Mouse (Mus musculus): ENCODE results near the gene P2ry12. TPM values are rescaled to one million over a fixed set of nuclear protein-coding genes. Genes with fewer than 3 reads are reported as not detected.

P2ry12 gene
- total and polyA plus RNA-seq, 2 experiments from 2014 or later, result 15.4 to 17.8 TPM

GRCm38 (mm10) chr3:59205941-59206340 is 56.7 kb downstream of the P2ry12 start:
- H3K9me3 ChIP-seq (ENCODE audit: low read length), result no peaks in the 10 kb centered on the region
- H3K27me3 ChIP-seq (ENCODE audit: insufficient read depth, low read length), result no peaks in the 10 kb centered on the region
- ATAC-seq, result no peak
- H3K4me1 ChIP-seq (ENCODE audit: insufficient read depth, low read length), result no peaks in the 10 kb centered on the region
- 74% methylated on average over 4 of the region's 4 CpGs for WGBS
- H3K4me2 ChIP-seq (ENCODE audit: low read depth, low read length), result no peak overlapping the region
- no peaks in the 10 kb centered on the region for H3K36me3 ChIP-seq (ENCODE audit: insufficient read depth, low read length)
- H3K27ac ChIP-seq, result no peak overlapping the region
- no peak for TF ChIP-seq CTCF (IDR thresholded peaks at IDR 0.05; ENCODE audit: low read depth)
- H3K4me3 ChIP-seq (ENCODE audit: low read length), result no peak overlapping the region
- DNase-seq (ENCODE audit: low spot score), result no peak
- no peak overlapping the region for H3K9ac ChIP-seq (replicated peaks; ENCODE audit: low read length)

DNA sequence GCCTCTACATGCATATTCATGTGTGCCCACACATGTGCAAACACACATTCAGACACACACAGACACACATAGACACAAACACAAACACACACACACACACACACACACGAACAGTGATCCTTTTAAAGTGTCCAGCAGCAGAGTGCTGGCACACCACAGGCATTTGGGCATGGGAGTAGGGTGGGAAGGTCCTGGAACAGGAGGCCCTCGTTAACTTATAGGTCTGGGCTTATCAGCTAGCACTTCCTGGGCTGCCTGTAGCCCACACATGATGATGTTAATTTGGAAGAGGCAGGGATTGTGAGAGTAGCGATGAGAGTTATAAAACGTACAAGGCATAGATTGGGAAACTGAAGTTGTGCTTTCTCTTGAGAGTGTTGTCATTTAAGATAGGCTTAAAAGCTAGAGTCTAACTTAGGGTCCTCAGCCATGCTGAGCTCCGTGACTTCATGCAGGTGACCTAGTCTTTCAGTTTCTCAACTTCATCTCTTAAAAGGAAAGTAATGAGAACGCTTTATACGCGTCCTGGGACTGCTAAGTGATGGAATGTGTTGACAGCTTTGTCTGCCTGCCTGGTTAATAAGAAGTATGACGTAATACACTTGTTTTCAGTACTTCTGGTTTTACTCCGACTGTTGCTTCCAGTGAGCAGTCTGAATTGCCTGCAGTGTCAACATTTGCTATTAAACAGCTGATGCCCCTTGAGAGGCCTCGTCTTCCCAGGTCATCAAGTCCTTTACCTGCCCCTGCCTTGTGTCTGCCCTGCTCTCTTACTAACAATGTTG is 57.8 kb downstream of the P2ry12 start:
- H3K4me1 ChIP-seq (ENCODE audit: insufficient read depth, low read length), result no peaks in the 10 kb centered on the region
- no peak overlapping the region for H3K27ac ChIP-seq
- ATAC-seq (no peak), DNase-seq (ENCODE audit: low spot score) (no peak)
- no peak overlapping the region for H3K9ac ChIP-seq (replicated peaks; ENCODE audit: low read length)
- no peak for TF ChIP-seq CTCF (IDR thresholded peaks at IDR 0.05; ENCODE audit: low read depth)
- no peak overlapping the region for H3K4me2 ChIP-seq (ENCODE audit: low read depth, low read length)
- H3K27me3 ChIP-seq (ENCODE audit: insufficient read depth, low read length), result no peaks in the 10 kb centered on the region
- H3K4me3 ChIP-seq (ENCODE audit: low read length), result no peak overlapping the region
- H3K9me3 ChIP-seq (ENCODE audit: low read length), result no peaks in the 10 kb centered on the region
- WGBS, result 88% methylated on average over 11 of the region's 11 CpGs
- H3K36me3 ChIP-seq (ENCODE audit: insufficient read depth, low read length), result no peaks in the 10 kb centered on the region

DNA sequence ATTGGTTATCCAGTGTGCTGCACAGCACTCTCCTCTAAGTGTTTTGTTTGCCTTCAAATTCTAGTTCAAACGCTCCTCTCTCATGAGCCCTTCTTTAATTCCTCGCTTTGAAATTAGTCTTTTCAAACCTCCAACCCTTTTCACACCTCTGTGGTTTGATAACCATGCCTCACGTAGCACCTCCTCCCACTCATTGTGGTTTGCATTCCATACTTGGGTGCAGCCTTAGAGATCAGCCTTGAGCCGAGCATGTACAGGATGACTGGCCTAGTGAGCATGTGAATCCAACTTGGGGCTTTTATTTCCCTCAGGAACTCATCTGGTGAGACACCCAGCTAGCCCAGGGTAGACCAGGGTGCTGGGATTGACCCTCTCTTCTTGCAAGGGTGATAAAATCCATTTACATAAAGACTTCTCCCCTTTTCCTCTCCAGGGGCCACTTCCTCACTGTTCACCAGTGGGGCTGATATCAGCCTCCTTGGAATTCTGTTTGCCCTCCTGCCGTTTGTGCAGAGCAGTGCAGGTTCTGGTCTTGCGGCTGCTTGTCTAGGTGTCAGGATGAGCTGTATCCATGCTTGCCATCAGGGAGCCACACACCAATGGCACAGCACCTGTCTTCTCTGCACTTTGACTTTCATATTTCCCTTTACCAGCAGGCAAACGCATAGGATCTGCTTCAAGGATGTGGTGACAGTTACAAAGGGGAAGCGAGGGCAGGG is 58.7 kb downstream of the P2ry12 start:
- Histone ChIP-seq H3K9ac (replicated peaks; ENCODE audit: low read length) (no peak overlapping the region), H3K4me2 (ENCODE audit: low read depth, low read length) (no peak overlapping the region), H3K27me3 (ENCODE audit: insufficient read depth, low read length) (no peaks in the 10 kb centered on the region), H3K4me3 (ENCODE audit: low read length) (no peak overlapping the region), H3K4me1 (ENCODE audit: insufficient read depth, low read length) (no peaks in the 10 kb centered on the region), H3K9me3 (ENCODE audit: low read length) (no peaks in the 10 kb centered on the region), H3K27ac (no peak overlapping the region), H3K36me3 (ENCODE audit: insufficient read depth, low read length) (no peaks in the 10 kb centered on the region)
- DNase-seq (ENCODE audit: low spot score) (no peak), ATAC-seq (no peak)
- TF ChIP-seq CTCF (IDR thresholded peaks at IDR 0.05; ENCODE audit: low read depth), result no peak
- 83% methylated on average over 8 of the region's 8 CpGs for WGBS

DNA sequence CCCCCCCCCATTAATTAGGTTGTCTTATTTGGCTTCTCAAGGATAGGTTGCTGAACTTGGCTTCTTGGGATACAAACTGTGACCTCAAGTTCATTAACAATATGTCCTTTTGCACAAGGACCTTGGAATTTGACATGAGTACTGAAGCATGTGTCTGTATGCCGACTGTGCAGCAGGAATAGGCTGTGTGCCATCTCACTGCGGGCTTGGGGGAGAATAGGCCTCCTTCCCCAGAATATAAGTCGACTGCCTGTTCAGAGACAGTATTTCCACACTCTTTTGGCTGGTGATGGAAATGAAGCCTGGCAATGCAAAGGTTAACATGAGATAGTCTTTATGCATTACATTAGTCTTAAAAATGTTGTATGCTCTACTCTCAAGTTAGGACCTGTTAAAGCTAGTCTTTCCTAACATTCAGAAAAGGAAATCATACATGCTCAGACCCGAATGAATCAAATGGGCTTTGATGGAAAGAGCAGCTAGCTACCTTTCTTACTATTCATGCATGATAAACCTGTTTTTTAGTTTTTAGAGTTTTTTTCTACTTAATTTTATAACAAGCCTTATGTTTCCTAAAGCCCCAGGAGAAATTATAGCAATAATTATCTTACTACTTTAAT is 65.2 kb downstream of the P2ry12 start:
- H3K9ac ChIP-seq (replicated peaks; ENCODE audit: low read length), result no peak overlapping the region
- no peak for DNase-seq (ENCODE audit: low spot score)
- no peak overlapping the region for H3K27ac ChIP-seq
- no peak for ATAC-seq
- TF ChIP-seq CTCF (IDR thresholded peaks at IDR 0.05; ENCODE audit: low read depth), result no peak
- H3K4me1 ChIP-seq (ENCODE audit: insufficient read depth, low read length), result no peaks in the 10 kb centered on the region
- 72% methylated on average over 4 of the region's 4 CpGs for WGBS
- H3K4me3 ChIP-seq (ENCODE audit: low read length), result no peak overlapping the region
- no peaks in the 10 kb centered on the region for H3K9me3 ChIP-seq (ENCODE audit: low read length)
- H3K27me3 ChIP-seq (ENCODE audit: insufficient read depth, low read length), result no peaks in the 10 kb centered on the region
- H3K36me3 ChIP-seq (ENCODE audit: insufficient read depth, low read length), result no peaks in the 10 kb centered on the region
- no peak overlapping the region for H3K4me2 ChIP-seq (ENCODE audit: low read depth, low read length)

GRCm38 (mm10) chr3:59194938-59195337 is 67.7 kb downstream of the P2ry12 start, which contains the start of gene Gpr87:
Gene Gpr87 (minus strand): TSS chr3:59195104.
- Histone ChIP-seq H3K27me3 (ENCODE audit: insufficient read depth, low read length) (no peaks in the 10 kb centered on the region), H3K9me3 (ENCODE audit: low read length) (no peaks in the 10 kb centered on the region), H3K36me3 (ENCODE audit: insufficient read depth, low read length) (no peaks in the 10 kb centered on the region), H3K4me2 (ENCODE audit: low read depth, low read length) (no peak within 1 kb of the TSS), H3K27ac (no peak within 1 kb of the TSS), H3K4me3 (ENCODE audit: low read length) (no peak within 1 kb of the TSS), H3K9ac (replicated peaks; ENCODE audit: low read length) (no peak within 1 kb of the TSS), H3K4me1 (ENCODE audit: insufficient read depth, low read length) (no peaks in the 10 kb centered on the region)
- no peak for ATAC-seq
- WGBS, result 90% methylated on average over 7 of the region's 7 CpGs
- TF ChIP-seq CTCF (IDR thresholded peaks at IDR 0.05; ENCODE audit: low read depth), result no peak
- DNase-seq (ENCODE audit: low spot score), result no peak

- no peaks in the 10 kb centered on the region for H3K36me3 ChIP-seq (ENCODE audit: insufficient read depth, low read length)
- WGBS, result 92% methylated on average over 7 of the region's 7 CpGs
- no peak for ATAC-seq
- H3K4me3 ChIP-seq (ENCODE audit: low read length), result no peak overlapping the region
- no peak for TF ChIP-seq CTCF (IDR thresholded peaks at IDR 0.05; ENCODE audit: low read depth)
- no peaks in the 10 kb centered on the region for H3K9me3 ChIP-seq (ENCODE audit: low read length)
- no peak overlapping the region for H3K27ac ChIP-seq
- no peaks in the 10 kb centered on the region for H3K27me3 ChIP-seq (ENCODE audit: insufficient read depth, low read length)
- no peak overlapping the region for H3K4me2 ChIP-seq (ENCODE audit: low read depth, low read length)
- no peak for DNase-seq (ENCODE audit: low spot score)
- H3K9ac ChIP-seq (replicated peaks; ENCODE audit: low read length), result no peak overlapping the region
- no peaks in the 10 kb centered on the region for H3K4me1 ChIP-seq (ENCODE audit: insufficient read depth, low read length)
Measured at GRCm38 (mm10) chr3:59194099-59194498, 68.6 kb downstream of the P2ry12 start.
